Mouse (Mus musculus): Measurements from ENCODE around the gene C1qc.

- TF ChIP-seq CTCF (IDR thresholded peaks at IDR 0.05; ENCODE audit: extremely low read depth, insufficient read depth, low read length) = no peak
- no peak for TF ChIP-seq POLR2A (IDR thresholded peaks at IDR 0.05; ENCODE audit: extremely low read depth, insufficient read depth, low read length)
Observed at GRCm38 (mm10) chr4:136860022-136860421, 32.8 kb downstream of the C1qc start.
